Mouse (Mus musculus) C2C12 (cell line): Measurements from ENCODE around the gene Pla2g16. TPM values are rescaled to one million over a fixed set of nuclear protein-coding genes. Genes with fewer than 3 reads are reported as not detected.

ENCODE experiments used
- H3K27me3 ChIP-seq: one replicate; pipeline ENCODE4 v1.6.1; 2011; ENCODE audit not compliant: control insufficient read depth, insufficient read depth, insufficient read length
- H3K36me3 ChIP-seq: one replicate; pipeline ENCODE4 v1.6.1; 2011; ENCODE audit not compliant: control insufficient read depth, insufficient read depth
- H3K4me3 ChIP-seq: one replicate; pipeline ENCODE4 v1.5.1; 2011; ENCODE audit warnings: mild to moderate bottlenecking, control low read depth; ENCODE audit not compliant: poor library complexity, insufficient read depth, severe bottlenecking
- H3K79me2 ChIP-seq: one replicate; pipeline ENCODE4 v1.6.1; 2011; ENCODE audit not compliant: control insufficient read depth, insufficient read depth
- H3K79me3 ChIP-seq: one replicate; pipeline ENCODE4 v1.6.1; 2011; ENCODE audit warnings: low read depth, control low read depth
- H3ac ChIP-seq: one replicate; pipeline ENCODE3; 2011; ENCODE audit warnings: low read depth; ENCODE audit not compliant: control insufficient read depth, insufficient read length
- CEBPB ChIP-seq: IDR thresholded peaks from one replicate; pipeline ENCODE4 v1.6.1; 2011; ENCODE audit warnings: low read depth, mild to moderate bottlenecking, control low read depth, moderate library complexity
- CTCF ChIP-seq: IDR thresholded peaks from one replicate; pipeline ENCODE4 v1.5.1; 2011; ENCODE audit not compliant: control insufficient read depth, insufficient read depth, insufficient read length
- FOSL1 ChIP-seq: IDR thresholded peaks from one replicate; pipeline ENCODE4 v1.8.0; 2011; ENCODE audit warnings: mild to moderate bottlenecking, low read length; ENCODE audit not compliant: poor library complexity, insufficient read depth, severe bottlenecking
- MAX ChIP-seq: IDR thresholded peaks from one replicate; pipeline ENCODE4 v1.6.1; 2011; ENCODE audit warnings: mild to moderate bottlenecking, control low read depth
- MYOD1 ChIP-seq: IDR thresholded peaks from one replicate; pipeline ENCODE4 v1.6.1; 2011; ENCODE audit warnings: low read depth; ENCODE audit not compliant: control insufficient read depth, insufficient read length
- MYOG ChIP-seq: IDR thresholded peaks from one replicate; pipeline ENCODE4 v1.6.1; 2011; ENCODE audit not compliant: control insufficient read depth, insufficient read length; ENCODE audit errors: extremely low read depth
- USF1 ChIP-seq: IDR thresholded peaks from one replicate; pipeline ENCODE4 v1.6.1; 2011; ENCODE audit warnings: low read depth, mild to moderate bottlenecking, control low read depth, moderate library complexity
- polyA plus RNA-seq: library from polyadenylated mRNA; unstranded; fragments of >200 nt; fragmentation: generic; extraction: Trizol; gene quantifications from one replicate; pipeline ENCODE4 v1.2.1, GENCODE M21; 2012; ENCODE audit warnings: missing spikeins

Gene Pla2g16
- polyA plus RNA-seq, 1 experiment = 17.2 TPM

- H3K36me3 ChIP-seq = no peaks in the 10 kb centered on the region
- H3K79me2 ChIP-seq = no peaks in the 10 kb centered on the region
- H3K4me3 ChIP-seq = no peak overlapping the region
- no peaks in the 10 kb centered on the region for H3K27me3 ChIP-seq
- H3ac ChIP-seq = no peak overlapping the region
- TF ChIP-seq CEBPB = no peak
- TF ChIP-seq MAX = no peak
- no peak for TF ChIP-seq FOSL1
- TF ChIP-seq MYOD1 = no peak
- TF ChIP-seq MYOG = no peak
- TF ChIP-seq USF1 = no peak
- no peak for TF ChIP-seq CTCF
- no peaks in the 10 kb centered on the region for H3K79me3 ChIP-seq
Observed at GRCm38 (mm10) chr19:7581042-7581441, 23.8 kb downstream of the Pla2g16 start.

GRCm38 (mm10) chr19:7583101-7583500 is 25.8 kb downstream of the Pla2g16 start:
- no peaks in the 10 kb centered on the region for H3K79me3 ChIP-seq
- TF ChIP-seq MYOG (no peak), MYOD1 (no peak), FOSL1 (no peak), CEBPB (no peak), CTCF (no peak), MAX (no peak), USF1 (no peak)
- no peaks in the 10 kb centered on the region for H3K79me2 ChIP-seq
- no peak overlapping the region for H3ac ChIP-seq
- no peaks in the 10 kb centered on the region for H3K36me3 ChIP-seq
- H3K27me3 ChIP-seq = no peaks in the 10 kb centered on the region
- no peak overlapping the region for H3K4me3 ChIP-seq

- H3ac ChIP-seq = no peak overlapping the region
- TF ChIP-seq MYOG (no peak), MYOD1 (no peak), CEBPB (no peak), USF1 (no peak), FOSL1 (no peak), CTCF (no peak), MAX (no peak)
- no peak overlapping the region for H3K4me3 ChIP-seq
- H3K79me3 ChIP-seq = no peaks in the 10 kb centered on the region
- H3K79me2 ChIP-seq = no peaks in the 10 kb centered on the region
- no peaks in the 10 kb centered on the region for H3K27me3 ChIP-seq
- H3K36me3 ChIP-seq = no peaks in the 10 kb centered on the region
Observed at GRCm38 (mm10) chr19:7583599-7583998, 26.3 kb downstream of the Pla2g16 start.

GRCm38 (mm10) chr19:7585279-7585678 is 28.0 kb downstream of the Pla2g16 start:
- TF ChIP-seq USF1 = no peak
- TF ChIP-seq FOSL1 = no peak
- TF ChIP-seq MYOG = no peak
- TF ChIP-seq CTCF = no peak
- TF ChIP-seq MAX = no peak
- no peak for TF ChIP-seq MYOD1
- no peak for TF ChIP-seq CEBPB
- H3K27me3 ChIP-seq = no peaks in the 10 kb centered on the region

GRCm38 (mm10) chr19:7585764-7586163 is 28.5 kb downstream of the Pla2g16 start:
- Histone ChIP-seq H3ac (no peak overlapping the region), H3K4me3 (no peak overlapping the region), H3K27me3 (no peaks in the 10 kb centered on the region), H3K79me2 (no peaks in the 10 kb centered on the region), H3K79me3 (no peaks in the 10 kb centered on the region), H3K36me3 (no peaks in the 10 kb centered on the region)
- TF ChIP-seq MYOG (no peak), CEBPB (no peak), MAX (no peak), USF1 (no peak), MYOD1 (no peak), CTCF (no peak), FOSL1 (no peak)

More at GRCm38 (mm10) chr19:7585279-7585678, 28.0 kb downstream of the Pla2g16 start:
- no peaks in the 10 kb centered on the region for H3K79me2 ChIP-seq
- H3K36me3 ChIP-seq = no peaks in the 10 kb centered on the region
- H3K4me3 ChIP-seq = no peak overlapping the region
- H3K79me3 ChIP-seq = no peaks in the 10 kb centered on the region
- H3ac ChIP-seq = no peak overlapping the region

GRCm38 (mm10) chr19:7590795-7591194 is 33.5 kb downstream of the Pla2g16 start:
- H3ac ChIP-seq = no peak overlapping the region
- H3K4me3 ChIP-seq = no peak overlapping the region
- H3K79me3 ChIP-seq = no peaks in the 10 kb centered on the region
- H3K27me3 ChIP-seq = no peaks in the 10 kb centered on the region
- no peaks in the 10 kb centered on the region for H3K79me2 ChIP-seq
- TF ChIP-seq CTCF (no peak), USF1 (no peak), CEBPB (no peak)
- H3K36me3 ChIP-seq = no peaks in the 10 kb centered on the region
